Mouse (Mus musculus): ENCODE data around the gene Glp1r. TPM values are rescaled to one million over a fixed set of nuclear protein-coding genes. Genes with fewer than 3 reads are reported as not detected.
A peak's percentile ranks its signal among the peaks of the same experiment; 100 is the strongest.

Glp1r gene
- 0.08 TPM in 1 of 2 replicates, not detected in the other for polyA plus RNA-seq (2015; fragmentation: Nextera tagmentation; extraction: Ambion mirVana)

DNA sequence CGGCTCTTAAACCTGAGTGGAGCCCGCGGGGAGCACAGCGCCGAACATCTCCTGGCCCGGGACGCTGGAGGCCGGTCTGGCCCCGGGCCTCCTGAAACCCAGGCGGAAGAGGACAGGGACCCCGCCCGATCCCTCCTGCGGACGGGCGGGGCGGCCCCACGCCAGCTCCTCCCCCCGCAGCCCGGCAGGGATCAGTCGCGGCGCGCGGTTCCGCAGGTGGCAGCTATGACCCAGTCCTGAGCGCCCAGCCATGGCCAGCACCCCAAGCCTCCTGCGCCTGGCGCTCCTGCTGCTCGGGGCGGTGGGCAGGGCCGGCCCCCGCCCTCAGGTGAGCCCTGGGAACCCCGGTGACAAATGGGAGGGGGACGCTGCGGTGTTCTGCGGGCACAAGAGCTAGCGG, at the start of gene Glp1r:
Glp1r (plus strand) TSS at position 191 of the 400 bp plus-strand sequence.
- WGBS = under 1% methylated on average over 37 of the region's 37 CpGs
- ATAC-seq (ENCODE audit: insufficient number of reproducible peaks, low FRiP score, low TSS enrichment, low read depth) = no peak
- peak within 1 kb of the TSS; percentile 31 for H3K9ac ChIP-seq
- H3K27ac ChIP-seq = no peak within 1 kb of the TSS
- H3K4me3 ChIP-seq = peak within 1 kb of the TSS; percentile 42
- peaks cover 73% of the 10 kb centered on the region for H3K27me3 ChIP-seq
- no peaks in the 10 kb centered on the region for H3K9me3 ChIP-seq
- H3K4me2 ChIP-seq = peak within 1 kb of the TSS; percentile 92
- peaks cover 10% of the 10 kb centered on the region for H3K4me1 ChIP-seq
- no peaks in the 10 kb centered on the region for H3K36me3 ChIP-seq

DNA sequence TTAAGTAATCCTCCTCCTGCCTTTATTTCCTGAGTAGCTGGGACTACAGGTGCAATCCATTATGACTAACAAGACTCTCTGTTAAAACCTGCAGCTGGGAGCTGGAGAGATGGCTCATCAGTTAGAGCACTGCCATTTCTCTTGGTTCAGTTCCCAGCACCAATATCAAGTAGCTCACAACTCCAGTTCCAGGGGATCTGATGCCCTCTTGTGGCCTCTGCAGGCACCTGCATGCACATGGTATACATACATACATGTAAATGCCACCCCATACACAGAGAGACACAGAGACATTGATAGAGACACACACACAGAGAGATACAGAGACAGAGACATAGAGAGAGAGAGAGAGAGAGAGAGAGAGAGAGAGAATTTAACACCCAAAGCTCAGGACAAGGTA, 49.3 kb upstream of the Glp1r start:
- Histone ChIP-seq H3K36me3 (no peaks in the 10 kb centered on the region), H3K4me1 (no peaks in the 10 kb centered on the region), H3K9ac (no peak overlapping the region), H3K9me3 (no peaks in the 10 kb centered on the region), H3K27me3 (no peaks in the 10 kb centered on the region), H3K4me3 (no peak overlapping the region), H3K27ac (no peak overlapping the region), H3K4me2 (no peak overlapping the region)
- ATAC-seq (ENCODE audit: insufficient number of reproducible peaks, low FRiP score, low TSS enrichment, low read depth) = no peak

DNA sequence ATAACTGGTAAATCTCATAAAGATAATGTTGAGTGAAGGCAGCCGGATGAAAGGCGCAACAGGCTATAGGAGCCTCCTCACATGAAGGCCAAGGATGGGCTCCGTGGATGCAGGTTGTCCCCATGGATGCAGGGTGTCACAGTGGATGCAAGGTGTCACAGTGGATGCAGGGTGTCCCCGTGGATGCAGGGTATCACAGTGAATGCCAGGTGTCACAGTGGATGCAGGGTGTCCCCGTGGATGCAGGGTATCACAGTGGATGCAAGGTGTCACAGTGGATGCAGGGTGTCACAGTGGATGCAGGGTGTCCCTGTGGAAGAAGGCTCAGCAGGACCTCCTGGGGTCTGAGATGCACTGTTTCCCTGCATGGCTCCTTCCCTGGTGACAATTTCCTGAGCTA, 44.3 kb upstream of the Glp1r start:
- Histone ChIP-seq H3K4me3 (no peak overlapping the region), H3K9ac (no peak overlapping the region), H3K36me3 (no peaks in the 10 kb centered on the region), H3K27ac (no peak overlapping the region), H3K27me3 (no peaks in the 10 kb centered on the region), H3K4me2 (no peak overlapping the region), H3K4me1 (peaks cover 16% of the 10 kb centered on the region; the same call in 1 of the 2 replicates), H3K9me3 (no peaks in the 10 kb centered on the region)
- 85% methylated on average over 5 of the region's 5 CpGs for WGBS
- no peak for ATAC-seq (ENCODE audit: insufficient number of reproducible peaks, low FRiP score, low TSS enrichment, low read depth)

DNA sequence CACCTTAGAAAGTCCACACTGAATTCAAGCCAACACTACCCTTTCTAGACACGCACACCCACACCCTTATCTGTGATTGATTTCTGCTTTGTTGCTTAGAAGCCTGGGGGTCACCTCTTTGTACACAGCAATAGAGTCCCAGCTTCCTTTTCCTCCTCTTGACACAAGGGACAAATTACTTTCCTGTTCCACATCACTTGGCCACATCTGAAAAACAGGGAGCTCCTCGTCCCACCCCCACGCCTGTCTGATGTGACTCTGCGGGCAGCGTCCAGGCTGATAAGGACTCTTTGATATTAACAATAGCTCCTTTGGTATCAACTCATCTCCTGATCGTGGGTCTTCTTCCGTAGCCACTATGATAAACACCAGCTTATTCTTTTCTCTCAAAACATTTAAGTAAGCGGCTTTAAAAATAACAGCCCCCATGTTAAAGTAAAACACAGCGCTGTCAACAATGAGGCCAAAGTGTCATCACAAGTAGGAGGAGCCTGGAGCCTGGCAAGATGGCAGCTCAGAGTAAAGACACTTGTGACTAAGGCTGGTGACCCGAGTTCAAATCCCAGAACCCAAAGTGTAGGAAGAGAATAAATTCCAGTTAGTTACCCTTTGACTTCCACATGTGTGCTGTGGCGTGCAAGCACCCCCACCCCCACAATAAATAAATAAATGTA, 42.9 kb upstream of the Glp1r start:
- H3K27ac ChIP-seq = no peak overlapping the region
- no peak overlapping the region for H3K4me2 ChIP-seq
- H3K4me3 ChIP-seq = no peak overlapping the region
- H3K4me1 ChIP-seq = peaks cover 16% of the 10 kb centered on the region; the same call in 1 of the 2 replicates
- H3K9ac ChIP-seq = no peak overlapping the region
- H3K27me3 ChIP-seq = no peaks in the 10 kb centered on the region
- no peaks in the 10 kb centered on the region for H3K9me3 ChIP-seq
- no peak for ATAC-seq (ENCODE audit: insufficient number of reproducible peaks, low FRiP score, low TSS enrichment, low read depth)
- 71% methylated on average over 11 of the region's 11 CpGs for WGBS
- no peaks in the 10 kb centered on the region for H3K36me3 ChIP-seq

DNA sequence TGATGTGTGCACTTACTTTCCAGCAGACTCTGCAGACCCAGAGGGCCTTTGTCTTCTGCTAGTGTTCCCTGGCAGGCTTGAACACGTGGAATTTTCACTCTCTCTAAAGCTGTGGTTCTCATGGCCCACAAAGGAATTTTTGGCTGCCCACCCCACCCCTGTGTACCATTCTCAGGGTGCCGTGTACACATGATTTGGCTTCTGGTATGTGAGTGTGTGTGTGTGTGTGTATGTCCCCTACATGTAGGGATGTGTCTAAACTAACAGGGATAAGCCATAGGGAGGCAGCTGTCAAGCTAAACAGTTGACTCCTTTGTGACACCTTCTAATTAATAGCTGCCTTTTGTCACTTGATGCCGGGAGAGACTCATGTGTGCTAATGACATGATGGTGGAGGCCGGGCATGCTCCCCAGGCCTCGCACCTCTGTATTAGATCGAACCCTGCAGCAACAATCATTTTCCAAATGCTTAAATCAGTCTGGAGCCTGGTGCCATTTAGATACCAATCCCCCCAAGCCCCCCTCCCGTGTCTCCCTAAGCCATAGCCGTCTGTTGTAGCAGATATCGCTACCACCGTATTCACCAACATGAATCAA, 41.5 kb upstream of the Glp1r start:
- H3K36me3 ChIP-seq = no peaks in the 10 kb centered on the region
- H3K4me2 ChIP-seq = no peak overlapping the region
- H3K27me3 ChIP-seq = no peaks in the 10 kb centered on the region
- no peak overlapping the region for H3K27ac ChIP-seq
- WGBS = 25% methylated on average over 10 of the region's 10 CpGs
- peaks cover 16% of the 10 kb centered on the region; the same call in 1 of the 2 replicates for H3K4me1 ChIP-seq
- H3K9ac ChIP-seq = no peak overlapping the region
- H3K4me3 ChIP-seq = no peak overlapping the region
- ATAC-seq (ENCODE audit: insufficient number of reproducible peaks, low FRiP score, low TSS enrichment, low read depth) = no peak
- no peaks in the 10 kb centered on the region for H3K9me3 ChIP-seq

DNA sequence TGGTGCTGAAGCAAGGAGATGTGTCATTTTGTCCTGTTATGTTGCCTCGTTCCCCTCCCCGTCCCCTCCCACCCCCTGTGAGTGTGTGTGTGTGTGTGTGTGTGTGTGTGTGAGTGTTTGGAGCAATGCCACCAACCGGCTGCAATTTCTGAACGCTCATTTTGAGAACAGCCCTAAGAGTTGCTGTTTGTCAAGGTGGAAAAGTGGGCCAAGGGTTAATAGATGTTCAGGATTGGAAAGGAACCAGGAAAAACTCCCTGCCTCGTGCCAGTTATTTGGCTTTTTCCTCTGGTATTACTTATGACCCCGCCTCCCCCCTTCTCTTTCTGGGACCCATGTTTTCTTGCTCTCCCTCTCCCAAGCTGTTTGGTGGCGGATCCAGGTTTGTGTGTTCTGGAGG, 41.0 kb upstream of the Glp1r start:
- H3K4me2 ChIP-seq = no peak overlapping the region
- no peak overlapping the region for H3K4me3 ChIP-seq
- H3K27ac ChIP-seq = no peak overlapping the region
- no peak for ATAC-seq (ENCODE audit: insufficient number of reproducible peaks, low FRiP score, low TSS enrichment, low read depth)
- peaks cover 16% of the 10 kb centered on the region; the same call in 1 of the 2 replicates for H3K4me1 ChIP-seq
- 27% methylated on average over 7 of the region's 7 CpGs for WGBS
- H3K9ac ChIP-seq = no peak overlapping the region
- no peaks in the 10 kb centered on the region for H3K36me3 ChIP-seq
- H3K9me3 ChIP-seq = no peaks in the 10 kb centered on the region
- no peaks in the 10 kb centered on the region for H3K27me3 ChIP-seq

DNA sequence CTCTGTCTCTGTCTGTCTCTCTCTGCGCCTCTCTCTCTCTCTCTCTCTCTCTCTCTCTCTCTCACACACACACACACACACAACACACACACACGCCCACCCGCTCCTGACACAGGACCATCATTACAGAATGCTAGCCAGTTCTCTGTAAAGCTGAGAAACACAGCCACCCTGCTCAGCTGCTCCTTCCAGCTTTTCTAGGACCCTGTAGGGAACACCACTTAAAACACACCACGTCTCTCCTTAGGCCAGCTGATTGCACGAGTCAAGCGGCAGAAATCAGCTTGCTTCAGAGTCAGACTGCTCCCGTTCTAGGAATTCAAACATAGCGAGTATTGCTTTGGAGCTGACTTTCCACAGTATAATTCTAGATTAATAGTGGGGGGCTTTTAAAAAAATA, 35.3 kb upstream of the Glp1r start:
- Histone ChIP-seq H3K36me3 (no peaks in the 10 kb centered on the region), H3K9ac (no peak overlapping the region), H3K4me2 (no peak overlapping the region), H3K4me1 (0 out of 2 replicates have a peak, but pooled peaks cover 2% of the 10 kb centered on the region), H3K4me3 (no peak overlapping the region), H3K27ac (no peak overlapping the region), H3K27me3 (no peaks in the 10 kb centered on the region), H3K9me3 (no peaks in the 10 kb centered on the region)
- 52% methylated on average over 8 of the region's 8 CpGs for WGBS
- no peak for ATAC-seq (ENCODE audit: insufficient number of reproducible peaks, low FRiP score, low TSS enrichment, low read depth)

DNA sequence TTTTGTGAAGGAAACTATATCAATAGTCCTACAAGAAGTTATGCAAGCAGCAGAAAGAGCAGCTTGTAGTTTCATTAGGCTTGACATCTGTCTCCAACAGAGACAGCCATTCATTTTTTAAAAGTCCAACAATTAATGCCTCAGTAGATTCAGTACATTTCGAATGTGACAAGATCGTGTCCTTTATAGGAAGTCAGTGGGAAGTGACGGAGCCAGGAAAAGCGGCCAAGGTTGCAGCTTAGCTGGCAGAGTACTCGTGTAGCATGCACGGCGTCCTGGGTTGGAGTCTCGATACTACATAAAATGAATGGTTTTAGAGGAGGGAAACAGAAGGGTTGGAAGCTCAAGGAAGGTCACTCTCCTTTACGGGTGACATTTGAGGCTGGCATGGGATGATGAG, 34.7 kb upstream of the Glp1r start:
- Histone ChIP-seq H3K27ac (no peak overlapping the region), H3K9ac (no peak overlapping the region), H3K4me1 (0 out of 2 replicates have a peak, but pooled peaks cover under 1% of the 10 kb centered on the region), H3K4me3 (no peak overlapping the region), H3K27me3 (no peaks in the 10 kb centered on the region), H3K36me3 (no peaks in the 10 kb centered on the region), H3K4me2 (no peak overlapping the region), H3K9me3 (no peaks in the 10 kb centered on the region)
- 79% methylated on average over 9 of the region's 9 CpGs for WGBS
- no peak for ATAC-seq (ENCODE audit: insufficient number of reproducible peaks, low FRiP score, low TSS enrichment, low read depth)

DNA sequence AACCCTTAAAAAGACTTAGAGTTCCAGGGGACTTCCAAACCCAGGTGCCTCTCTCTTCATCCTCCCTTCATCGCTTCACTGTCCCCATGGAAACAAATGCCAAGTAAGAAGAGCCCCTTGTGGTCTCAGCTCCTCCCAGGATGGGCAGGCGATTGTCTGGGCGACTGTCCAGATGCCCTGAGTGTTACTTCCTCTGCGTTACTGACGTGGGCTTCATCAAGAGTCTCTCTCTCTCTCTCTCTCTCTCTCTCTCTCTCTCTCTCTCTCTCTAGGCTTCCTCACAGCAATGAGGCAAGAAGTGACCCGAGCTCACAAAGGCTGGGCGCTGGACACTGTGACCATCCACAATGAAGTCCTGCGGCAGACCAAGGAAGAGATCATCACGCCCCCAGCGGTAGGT, 30.6 kb upstream of the Glp1r start:
- WGBS = 39% methylated on average over 10 of the region's 10 CpGs

DNA sequence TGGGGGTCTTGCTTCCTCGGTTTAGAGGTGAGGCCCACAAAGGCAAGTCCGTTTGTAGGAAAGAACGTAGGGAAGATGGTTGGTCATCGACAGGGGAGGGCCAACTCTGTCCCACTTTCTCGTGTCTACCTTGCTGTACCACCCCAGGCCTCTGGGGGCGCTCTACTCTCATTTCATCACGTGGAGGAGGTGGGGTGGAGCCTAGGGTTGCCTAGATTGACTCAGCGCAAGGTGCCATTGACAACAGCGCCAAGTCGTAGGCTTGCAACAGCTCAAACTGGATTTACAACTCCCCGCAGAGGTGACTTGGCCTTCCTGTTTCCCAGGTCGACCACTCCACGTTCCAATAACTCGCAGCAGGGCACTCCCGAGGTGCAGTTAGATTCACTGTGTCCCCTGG, 27.3 kb upstream of the Glp1r start:
- no peaks in the 10 kb centered on the region for H3K4me1 ChIP-seq
- no peak for ATAC-seq (ENCODE audit: insufficient number of reproducible peaks, low FRiP score, low TSS enrichment, low read depth)
- no peak overlapping the region for H3K4me3 ChIP-seq
- no peaks in the 10 kb centered on the region for H3K9me3 ChIP-seq
- H3K9ac ChIP-seq = no peak overlapping the region
- H3K27me3 ChIP-seq = no peaks in the 10 kb centered on the region
- no peaks in the 10 kb centered on the region for H3K36me3 ChIP-seq
- no peak overlapping the region for H3K27ac ChIP-seq
- H3K4me2 ChIP-seq = no peak overlapping the region
- 58% methylated on average over 15 of the region's 15 CpGs for WGBS

More for the DNA sequence above, 30.6 kb upstream of the Glp1r start:
- ATAC-seq (ENCODE audit: insufficient number of reproducible peaks, low FRiP score, low TSS enrichment, low read depth) = no peak
- Histone ChIP-seq H3K4me3 (no peak overlapping the region), H3K27ac (no peak overlapping the region), H3K9ac (no peak overlapping the region), H3K9me3 (no peaks in the 10 kb centered on the region), H3K27me3 (no peaks in the 10 kb centered on the region), H3K4me2 (no peak overlapping the region), H3K4me1 (no peaks in the 10 kb centered on the region), H3K36me3 (no peaks in the 10 kb centered on the region)

DNA sequence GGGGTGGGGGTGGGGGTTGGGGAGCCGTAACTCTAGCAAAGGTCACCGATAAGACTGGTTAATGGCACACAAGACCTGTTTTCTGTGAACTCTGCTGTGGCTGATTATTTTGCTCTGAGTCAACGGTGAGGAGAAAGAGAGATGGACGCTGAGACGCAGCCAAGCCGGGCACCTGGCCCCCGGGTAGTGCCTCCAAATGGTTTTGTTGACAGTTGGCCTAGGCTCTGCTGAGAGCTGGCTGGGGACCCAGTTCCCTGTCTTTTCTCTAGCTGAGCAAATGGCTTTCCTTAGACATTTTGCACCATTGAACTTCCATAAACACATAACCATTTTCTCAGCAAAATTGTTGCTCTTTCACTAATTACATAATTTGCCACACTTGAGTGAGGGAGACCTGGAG, 24.2 kb upstream of the Glp1r start:
- Histone ChIP-seq H3K36me3 (no peaks in the 10 kb centered on the region), H3K4me2 (no peak overlapping the region), H3K4me1 (no peaks in the 10 kb centered on the region), H3K9ac (no peak overlapping the region), H3K27ac (no peak overlapping the region), H3K9me3 (no peaks in the 10 kb centered on the region), H3K27me3 (no peaks in the 10 kb centered on the region), H3K4me3 (no peak overlapping the region)
- no peak for ATAC-seq (ENCODE audit: insufficient number of reproducible peaks, low FRiP score, low TSS enrichment, low read depth)
- WGBS = 74% methylated on average over 7 of the region's 7 CpGs

DNA sequence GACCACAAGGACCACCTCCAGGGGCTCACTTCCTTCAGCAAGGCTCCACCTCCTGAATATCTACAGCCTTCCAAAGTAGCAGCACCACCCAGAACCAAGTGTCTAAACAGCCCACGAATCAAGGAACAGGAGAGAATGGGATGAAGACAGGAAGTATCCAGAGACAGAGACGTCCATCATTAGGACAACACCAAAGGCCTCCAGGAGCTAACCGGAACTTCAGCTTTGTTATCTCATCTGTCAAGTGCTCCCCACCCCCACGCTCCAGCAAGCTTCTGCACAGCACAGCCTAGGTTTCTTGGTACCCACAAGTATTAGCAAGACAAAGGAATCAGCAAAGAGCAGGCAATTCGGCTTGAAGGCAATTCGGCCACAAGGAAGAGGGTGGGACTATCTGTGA, 23.0 kb upstream of the Glp1r start:
- H3K4me2 ChIP-seq = no peak overlapping the region
- H3K4me3 ChIP-seq = no peak overlapping the region
- WGBS = 39% methylated on average over 6 of the region's 6 CpGs
- H3K9me3 ChIP-seq = no peaks in the 10 kb centered on the region
- ATAC-seq (ENCODE audit: insufficient number of reproducible peaks, low FRiP score, low TSS enrichment, low read depth) = no peak
- peaks cover 8% of the 10 kb centered on the region; the same call in 1 of the 2 replicates for H3K27me3 ChIP-seq
- no peak overlapping the region for H3K27ac ChIP-seq
- no peaks in the 10 kb centered on the region for H3K4me1 ChIP-seq
- H3K36me3 ChIP-seq = no peaks in the 10 kb centered on the region
- no peak overlapping the region for H3K9ac ChIP-seq

Measured in limb, embryonic 15.5 days (tissue).